Mouse (Mus musculus): ENCODE measurements around the gene AI837181.

The AI837181 gene

DNA sequence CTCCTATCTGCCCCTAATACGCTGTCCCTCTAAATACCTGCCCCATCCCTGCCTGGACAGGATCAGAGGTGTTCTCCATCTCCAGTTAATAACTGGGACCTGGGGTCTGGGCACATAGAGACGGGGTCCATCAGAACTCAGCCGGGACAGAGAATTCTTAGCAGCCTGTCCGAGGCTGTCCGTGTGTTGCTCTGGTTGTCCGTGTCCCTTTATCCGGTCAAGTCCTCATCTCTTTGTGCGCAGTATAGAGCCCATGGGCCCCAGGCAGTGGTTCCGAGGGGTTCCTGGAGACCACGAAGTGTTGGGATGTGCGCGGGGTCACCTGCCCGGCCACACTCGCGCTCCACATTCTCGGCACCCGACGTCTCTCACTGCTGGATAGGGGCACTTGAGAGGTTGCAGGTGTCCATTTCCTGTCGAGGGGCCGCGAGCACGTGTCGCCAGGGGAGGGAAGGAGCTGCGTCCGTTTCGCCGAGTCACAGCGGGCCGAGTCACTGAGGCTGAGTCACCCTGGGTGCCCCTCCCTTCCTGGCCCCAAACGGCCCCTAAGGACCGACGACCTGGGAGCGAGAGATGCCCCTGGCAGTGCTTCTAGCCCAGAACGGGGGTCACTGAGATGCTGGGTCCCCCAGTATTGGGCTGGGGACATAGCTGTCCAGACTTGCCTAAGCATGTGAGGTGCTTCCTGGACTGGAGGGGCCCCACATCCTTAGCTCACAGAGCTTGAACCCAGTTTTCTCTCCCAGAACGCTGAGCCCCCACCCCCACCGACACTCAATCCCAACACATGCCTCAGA, 23.6 kb downstream of the AI837181 start:
- no peak for DNase-seq

GRCm38 (mm10) chr19:5449673-5450072, 24.7 kb downstream of the AI837181 start:
- DNase-seq: no peak

- no peak for DNase-seq
These were observed 26.8 kb downstream of the AI837181 start for GRCm38 (mm10) chr19:5451766-5452165.

GRCm38 (mm10) chr19:5455037-5455436, 30.1 kb downstream of the AI837181 start:
- DNase-seq: no peak

- no peak for DNase-seq
These were observed 30.6 kb downstream of the AI837181 start for GRCm38 (mm10) chr19:5455568-5455967.

DNA sequence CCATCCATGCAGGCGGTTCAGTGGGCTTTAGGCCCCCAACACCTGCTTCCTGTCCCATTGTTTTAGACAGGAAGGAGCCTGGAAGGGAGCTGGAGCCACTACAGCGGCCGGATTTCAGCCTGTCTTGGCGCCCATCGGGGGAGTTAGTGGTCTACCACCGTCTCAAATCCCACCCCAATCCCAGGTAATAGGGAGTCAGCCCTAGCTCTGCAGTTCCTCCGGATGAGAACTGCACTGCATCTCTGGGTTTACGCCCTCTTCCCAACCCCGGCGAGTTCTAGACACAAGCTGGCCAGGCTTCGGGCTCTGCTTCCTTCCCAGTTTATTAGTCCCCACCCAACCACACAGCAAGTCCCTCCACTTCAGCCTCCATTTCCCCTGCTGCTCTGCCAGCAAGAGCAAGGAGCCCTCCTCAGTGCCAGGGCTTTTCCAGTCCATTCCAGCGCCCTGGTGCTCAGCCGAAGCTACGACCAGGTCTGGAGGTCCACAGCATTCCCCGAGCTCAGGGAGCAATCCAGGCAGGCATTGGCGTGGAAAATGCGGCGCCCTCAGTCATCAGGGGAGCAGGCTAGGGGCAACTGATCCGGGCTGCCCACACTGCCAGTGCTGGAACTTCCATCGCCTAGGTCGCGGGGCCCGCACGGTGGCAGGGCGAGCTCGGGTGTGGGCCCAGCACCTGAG, 31.4 kb downstream of the AI837181 start:
- DNase-seq: no peak

GRCm38 (mm10) chr19:5456922-5457745, 32.2 kb downstream of the AI837181 start:
- peak; percentile 96 for DNase-seq

DNA sequence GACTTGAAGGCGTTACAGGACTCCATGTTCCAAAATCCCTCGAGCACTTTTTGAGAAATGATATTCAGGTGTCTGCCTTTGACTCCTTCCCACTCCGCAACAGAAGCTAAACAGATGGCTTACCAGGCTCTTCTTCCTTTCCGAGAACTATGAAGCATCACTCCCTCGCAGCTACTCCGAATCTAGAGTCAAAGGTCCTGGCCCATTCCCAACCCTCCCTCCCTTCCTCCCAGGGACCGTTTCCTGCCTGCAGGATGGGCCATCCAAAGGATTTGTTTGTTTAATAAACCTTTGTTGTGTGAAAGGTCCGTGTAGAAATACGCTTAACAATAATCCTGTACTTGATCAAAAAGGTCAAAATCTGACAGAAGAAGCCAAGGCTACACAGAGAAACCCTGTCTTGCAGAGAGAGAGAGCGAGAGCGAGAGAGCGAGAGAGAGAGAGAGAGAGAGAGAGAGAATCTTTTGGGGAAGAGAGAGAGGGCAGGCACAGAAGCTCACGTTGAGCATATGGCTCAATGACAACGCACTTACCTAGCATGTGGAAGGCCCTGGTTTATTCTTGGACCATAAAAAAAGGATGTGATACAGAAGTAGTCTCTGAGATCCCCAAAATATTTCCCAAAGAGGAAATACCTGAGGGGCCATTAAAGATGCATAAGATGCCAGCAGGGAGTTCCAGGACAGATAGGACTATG, 33.0 kb downstream of the AI837181 start, which contains the start of gene Ccdc85b:
Gene Ccdc85b (minus strand): TSS at position 149 of the 697 bp plus-strand sequence.
- no peak for DNase-seq

DNA sequence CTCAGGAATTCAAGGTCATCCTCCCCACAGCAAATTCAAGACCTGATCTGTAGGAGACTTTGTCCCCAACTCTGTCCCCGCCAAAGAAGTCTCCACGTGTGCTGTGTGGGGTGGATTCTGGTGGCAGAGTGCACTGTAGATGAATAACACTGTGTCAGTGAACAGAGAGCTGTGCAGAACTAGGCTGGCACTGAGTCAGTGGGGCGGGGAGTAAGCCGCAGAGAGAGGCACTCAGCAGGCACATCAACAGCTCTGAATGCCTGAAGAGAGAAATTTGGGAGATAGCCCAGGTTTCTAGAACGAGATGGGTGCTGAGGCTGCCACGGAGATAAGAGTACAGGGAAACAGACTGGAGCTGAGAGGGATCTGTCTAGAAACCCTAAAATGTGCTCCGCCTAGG, 34.1 kb downstream of the AI837181 start:
- peak; percentile 55 for DNase-seq

GRCm38 (mm10) chr19:5459896-5460295, 35.0 kb downstream of the AI837181 start:
- DNase-seq: no peak

- DNase-seq: peak; percentile 87
These were observed 35.5 kb downstream of the AI837181 start, which contains the start of gene Fibp for GRCm38 (mm10) chr19:5460465-5460911. Fibp (plus strand) TSS chr19:5460615.

DNA sequence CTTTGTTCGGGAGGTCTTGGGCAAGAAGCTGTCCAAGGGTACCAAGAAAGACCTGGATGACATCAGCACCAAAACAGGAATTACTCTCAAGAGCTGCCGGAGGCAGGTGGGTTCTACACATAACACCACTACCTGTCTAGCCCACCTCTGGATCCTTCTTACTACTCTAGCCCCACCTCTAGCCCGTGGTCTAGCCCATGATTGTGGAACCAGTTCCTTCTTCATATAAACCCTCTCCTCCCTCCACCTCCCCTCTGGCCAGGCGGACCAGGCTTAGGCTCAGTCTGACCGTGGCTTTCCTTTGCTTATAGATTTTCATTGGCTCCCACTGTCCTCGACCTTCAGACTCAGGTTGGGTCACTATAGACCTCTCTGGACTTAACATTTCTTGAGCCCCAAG, 36.5 kb downstream of the AI837181 start:
- no peak for DNase-seq

- no peak for DNase-seq
These were observed 38.3 kb downstream of the AI837181 start for GRCm38 (mm10) chr19:5463212-5463611.

DNA sequence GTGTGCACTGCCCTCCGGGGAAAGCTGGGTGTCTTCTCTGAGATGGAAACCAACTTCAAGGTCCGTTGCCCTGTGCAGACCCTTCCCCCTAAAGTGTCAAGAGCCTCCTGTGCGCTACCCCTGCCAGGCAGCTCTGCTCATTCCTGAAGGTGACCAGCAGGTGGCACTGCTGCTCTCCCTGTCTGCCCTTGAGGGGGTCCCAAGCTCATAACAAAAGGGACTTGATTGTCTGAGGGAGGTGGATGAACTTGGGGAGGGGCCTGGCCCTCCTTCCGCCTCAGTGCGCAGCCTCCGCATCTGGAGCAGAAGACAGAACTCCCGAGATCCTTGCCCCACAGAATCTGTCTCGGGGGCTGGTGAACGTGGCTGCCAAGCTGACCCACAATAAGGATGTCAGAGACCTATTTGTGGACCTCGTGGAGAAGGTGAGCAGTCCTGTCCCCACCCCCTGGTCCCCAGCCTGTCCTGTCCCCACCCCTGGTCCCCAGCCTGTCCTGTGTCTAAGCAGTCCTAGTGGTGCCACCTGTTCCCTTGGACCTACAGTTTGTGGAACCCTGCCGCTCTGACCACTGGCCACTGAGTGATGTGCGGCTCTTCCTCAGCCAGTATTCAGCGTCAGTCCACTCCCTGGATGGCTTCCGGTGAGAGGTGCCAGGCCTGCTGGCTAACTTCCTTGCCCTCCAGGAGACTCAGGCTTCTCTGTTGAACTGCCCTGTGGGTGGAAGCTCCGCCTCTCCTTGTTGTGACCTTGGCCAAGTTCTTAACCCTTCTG, 39.0 kb downstream of the AI837181 start:
- DNase-seq: no peak

DNA sequence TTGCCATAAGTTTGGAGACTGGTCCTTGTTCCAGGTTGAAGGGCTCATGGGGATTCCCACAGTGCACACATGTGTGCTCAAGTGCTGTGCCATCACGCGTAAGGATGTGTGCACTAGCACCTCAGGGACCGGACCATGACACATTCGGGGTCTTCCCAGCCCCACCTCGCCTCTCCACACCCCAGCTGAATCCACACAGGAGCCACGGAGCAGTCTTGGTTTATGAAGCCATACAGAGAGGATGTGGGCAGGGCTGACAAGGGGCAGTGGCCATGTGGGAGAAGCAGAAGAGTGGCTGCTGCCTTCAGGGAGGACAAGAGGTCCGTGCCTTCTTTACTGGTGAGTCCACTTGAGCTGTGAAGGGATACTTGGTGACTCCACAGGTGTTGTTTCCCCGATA, 40.1 kb downstream of the AI837181 start:
- DNase-seq: no peak

DNA sequence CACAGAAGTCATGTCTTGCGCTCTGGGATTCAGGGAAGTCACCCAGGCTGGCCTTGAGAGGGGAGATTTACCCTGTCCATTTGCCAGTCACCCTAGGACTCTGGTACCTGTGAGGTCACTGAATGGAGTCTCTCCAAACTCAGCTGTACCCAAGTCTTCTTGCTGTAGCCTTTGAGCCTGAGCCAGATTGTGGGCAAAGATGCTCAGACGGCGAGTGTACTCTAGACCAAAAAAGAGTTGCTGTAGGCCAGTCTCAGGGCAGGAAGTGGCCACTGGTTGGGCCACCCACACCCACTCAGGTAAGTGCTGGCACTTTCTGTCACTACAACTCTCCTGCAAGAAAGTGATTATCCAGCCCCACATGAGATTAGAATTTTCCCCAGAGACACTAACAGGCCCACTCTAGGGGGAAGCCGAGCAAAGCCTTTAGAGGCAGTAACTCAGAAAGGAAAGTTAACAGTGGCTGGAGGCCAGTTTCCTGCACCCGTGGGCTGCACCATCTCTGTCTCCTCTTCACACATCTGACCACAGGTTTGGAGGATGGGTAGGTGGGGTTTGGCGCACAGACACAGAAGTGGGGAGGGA, 42.1 kb downstream of the AI837181 start:
- DNase-seq: no peak

GRCm38 (mm10) chr19:5468374-5468773, 43.4 kb downstream of the AI837181 start, which contains the start of gene Ctsw:
Ctsw (minus strand) TSS chr19:5468507.
- DNase-seq: no peak

DNA sequence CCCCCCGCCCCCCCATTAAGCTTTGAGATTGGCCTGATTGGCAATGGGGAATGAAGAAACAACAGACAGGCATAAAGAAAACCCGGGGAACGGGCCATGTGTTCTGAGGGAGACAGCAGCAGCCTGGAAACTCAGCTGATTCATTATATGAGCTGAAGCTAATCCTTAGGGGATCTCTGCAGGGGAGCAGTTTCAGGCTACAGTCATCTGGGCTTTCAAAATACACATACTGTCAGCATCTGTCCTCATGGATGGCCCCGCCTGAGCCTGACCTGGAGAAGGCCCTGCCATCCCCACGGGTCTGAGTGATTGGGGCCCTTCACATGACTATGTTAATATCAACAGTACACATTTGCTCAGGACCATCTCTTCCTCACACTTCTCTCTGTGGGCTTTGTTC, 46.9 kb downstream of the AI837181 start:
- DNase-seq: no peak

DNA sequence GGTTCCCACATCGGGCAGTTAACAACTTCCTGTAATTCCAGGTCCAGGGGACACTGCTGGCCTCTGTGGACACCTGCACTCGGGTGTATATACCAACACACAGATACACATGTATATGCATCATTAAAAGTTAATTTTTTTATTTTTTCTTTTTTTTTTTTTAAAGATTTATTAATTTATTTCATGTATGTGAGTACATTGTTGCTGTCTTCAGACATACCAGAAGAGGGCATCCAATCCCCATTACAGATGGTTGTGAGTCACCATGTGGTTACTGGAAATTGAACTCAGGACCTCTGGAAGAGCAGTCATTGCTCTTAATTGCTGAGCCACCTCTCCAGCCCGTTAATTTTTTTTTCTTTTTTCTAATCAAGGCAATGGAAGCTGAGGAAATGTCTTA, 47.9 kb downstream of the AI837181 start:
- DNase-seq: no peak

- DNase-seq: peak; percentile 69
These were observed 48.8 kb downstream of the AI837181 start, which contains the start of gene Efemp2 for GRCm38 (mm10) chr19:5473720-5474119. Efemp2 (plus strand) TSS chr19:5473954.
